23 mouse cellular contexts compared by ENCODE assay signal in the genomic region with DNA sequence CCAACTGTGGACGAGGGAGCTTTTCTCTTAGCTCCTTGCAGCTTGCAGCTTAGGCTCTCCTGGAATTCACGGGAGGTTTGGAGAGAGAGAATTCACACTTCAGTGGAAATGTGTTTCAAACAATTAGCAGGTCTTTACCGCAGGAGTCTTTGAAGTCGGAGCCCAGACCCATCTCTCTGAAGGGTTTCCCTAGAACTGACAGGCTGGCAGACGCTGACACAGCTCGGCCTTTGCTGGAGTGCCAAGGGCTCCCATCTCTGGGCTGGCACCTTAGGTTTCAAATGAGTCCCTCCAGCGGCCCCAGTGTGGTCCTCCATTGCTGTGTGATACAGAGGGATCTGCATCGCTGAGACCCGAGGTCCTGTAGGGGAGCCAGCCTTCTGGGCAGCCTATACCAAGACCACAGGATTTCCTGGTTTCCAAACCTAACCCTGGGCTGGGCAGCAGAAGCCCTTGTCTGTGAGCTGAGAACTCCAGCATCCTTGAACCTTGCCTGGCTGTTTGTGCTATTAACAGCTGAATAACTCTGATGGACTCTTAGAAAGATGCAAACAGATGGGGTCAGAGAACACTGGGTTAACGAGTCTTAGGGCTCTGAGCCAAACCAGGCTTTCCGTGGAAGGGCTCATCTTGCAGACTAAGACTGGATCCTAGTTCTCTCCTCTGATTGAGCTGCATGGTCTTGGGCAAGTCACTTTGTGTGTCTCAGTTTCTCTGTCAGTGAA.
DNase-seq lines count a peak whose midpoint lies in the region; ATAC-seq and TF ChIP-seq lines count a peak whose summit lies in the region.
"Had no signal": no experiment of that assay in that cellular context is flagged by ENCODE, and none has a peak within 500 bp of the region (broad histone marks: within the 10 kb centered on the region; RNA-seq: fewer than 3 reads in every experiment).

No protein-coding gene starts in this region.

- peak; percentile 85 to 89 for DNase-seq in cerebellum, postnatal 10 days
- DNase-seq in cerebellum, adult 11-12 months = no peak
- peak; percentile 49 for DNase-seq in hindbrain, embryonic 14.5 days (ENCODE audit: low spot score)
- no peak for DNase-seq in hindbrain, embryonic 11.5 days (ENCODE audit: low spot score)
- DNase-seq in left cerebral cortex, postnatal 4 days = peak; percentile 85
- no peak for DNase-seq in left cerebral cortex, adult 2 months (ENCODE audit: extremely low spot score in 1 of 2, low spot score in 2 of 2)
- peak; percentile 90 for DNase-seq in Muller cell, postnatal 12 days (ENCODE audit: inconsistent ontology term)
- no peak for DNase-seq in heart, postnatal 4 days
- DNase-seq: adrenal gland, postnatal 14 days; cerebellum, adult 9-11 months; gastrocnemius, postnatal 25 days; heart, adult 18-20 months; heart, postnatal 10 days; lung, adult 18-20 months; lung, postnatal 10 days; thymus, postnatal 25 days had no signal

- H3K4me2 ChIP-seq in hindbrain, embryonic 14.5 days (replicated peaks) = no peak overlapping the region
- H3K4me2 ChIP-seq in hindbrain, embryonic 11.5 days (replicated peaks; ENCODE audit: low read depth, low read length) = no peak overlapping the region
- H3K4me2 ChIP-seq: heart, embryonic 12.5 days; liver, embryonic 12.5 days; midbrain, embryonic 12.5 days; neural tube, embryonic 12.5 days; stomach, embryonic 15.5 days had no signal

- WGBS in hindbrain, embryonic 14.5 days = 32% methylated on average over 11 of the region's 11 CpGs
- WGBS in hindbrain, embryonic 11.5 days = 31% methylated on average over 11 of the region's 11 CpGs

- H3K9ac ChIP-seq in hindbrain, embryonic 14.5 days = no peak overlapping the region
- no peak overlapping the region for H3K9ac ChIP-seq in hindbrain, embryonic 11.5 days (ENCODE audit: low read depth, low read length)
- H3K9ac ChIP-seq: heart, embryonic 12.5 days; liver, embryonic 12.5 days; midbrain, embryonic 12.5 days; neural tube, embryonic 12.5 days; stomach, embryonic 15.5 days had no signal

- no peak overlapping the region for H3K4me3 ChIP-seq in hindbrain, embryonic 14.5 days (replicated peaks; ENCODE audit: low read length)
- H3K4me3 ChIP-seq in hindbrain, embryonic 11.5 days (ENCODE audit: low read depth, low read length) = no peak overlapping the region
- no peak overlapping the region for H3K4me3 ChIP-seq in left cerebral cortex, adult 2 months
- H3K4me3 ChIP-seq: heart, embryonic 12.5 days; liver, embryonic 12.5 days; midbrain, embryonic 12.5 days; neural tube, embryonic 12.5 days; stomach, embryonic 15.5 days had no signal

- peaks cover 23% of the 10 kb centered on the region for H3K4me1 ChIP-seq in hindbrain, embryonic 14.5 days (replicated peaks; ENCODE audit: control insufficient read depth, insufficient read depth, low read length)
- peaks cover 13% of the 10 kb centered on the region for H3K4me1 ChIP-seq in hindbrain, embryonic 11.5 days (replicated peaks; ENCODE audit: control insufficient read depth, insufficient read depth, low read length)
- H3K4me1 ChIP-seq: liver, embryonic 12.5 days; stomach, embryonic 15.5 days had no signal

- no peak for TF ChIP-seq CTCF in left cerebral cortex, adult 2 months (IDR thresholded peaks at IDR 0.05)

- intact Hi-C loops in left cerebral cortex, postnatal 4 days (cut with DNase I) = no loop called here
- intact Hi-C loops in left cerebral cortex, adult 2 months (cut with DNase I) = no loop called here

- H3K27ac ChIP-seq in hindbrain, embryonic 14.5 days = no peak overlapping the region
- H3K27ac ChIP-seq in hindbrain, embryonic 11.5 days (ENCODE audit: low read depth, low read length) = no peak overlapping the region
- no peak overlapping the region for H3K27ac ChIP-seq in left cerebral cortex, adult 2 months
- H3K27ac ChIP-seq: kidney, postnatal 0 days; liver, embryonic 12.5 days; midbrain, embryonic 12.5 days; neural tube, embryonic 12.5 days; stomach, embryonic 15.5 days had no signal

- no peaks in the 10 kb centered on the region for H3K9me3 ChIP-seq in hindbrain, embryonic 14.5 days (ENCODE audit: control insufficient read depth, low read length)
- no peaks in the 10 kb centered on the region for H3K9me3 ChIP-seq in hindbrain, embryonic 11.5 days (ENCODE audit: control insufficient read depth, low read length)
- H3K9me3 ChIP-seq: heart, embryonic 12.5 days; liver, embryonic 12.5 days; midbrain, embryonic 12.5 days; neural tube, embryonic 12.5 days; stomach, embryonic 15.5 days had no signal

- H3K27me3 ChIP-seq in hindbrain, embryonic 14.5 days (ENCODE audit: control insufficient read depth, insufficient read depth, low read length) = no peaks in the 10 kb centered on the region
- H3K27me3 ChIP-seq in hindbrain, embryonic 11.5 days (ENCODE audit: control insufficient read depth, insufficient read depth, low read length) = 0 out of 2 replicates have a peak, but pooled peaks cover 2% of the 10 kb centered on the region

- no peaks in the 10 kb centered on the region for H3K36me3 ChIP-seq in hindbrain, embryonic 14.5 days (replicated peaks; ENCODE audit: control insufficient read depth, insufficient read depth)
- H3K36me3 ChIP-seq in hindbrain, embryonic 11.5 days (ENCODE audit: control insufficient read depth, insufficient read depth, low read length) = no peaks in the 10 kb centered on the region
- H3K36me3 ChIP-seq: heart, embryonic 12.5 days; liver, embryonic 12.5 days; midbrain, embryonic 12.5 days; neural tube, embryonic 12.5 days; stomach, embryonic 15.5 days had no signal

- ATAC-seq in hindbrain, embryonic 14.5 days (ENCODE audit: low FRiP score) = no peak
- no peak for ATAC-seq in hindbrain, embryonic 11.5 days (ENCODE audit: low FRiP score)
- ATAC-seq: inflammation-experienced regulatory T-cells, adult 6 months; liver, embryonic 12.5 days had no signal

Comparison
In these comparisons a context has a peak if more than half of its experiments do, and no peak if none do; other contexts are left out.
1. DNase-seq: peak in cerebellum, postnatal 10 days (2 of 2), hindbrain, embryonic 14.5 days (single experiment), left cerebral cortex, postnatal 4 days (single experiment) and Muller cell, postnatal 12 days (single experiment); none in cerebellum, adult 11-12 months (single experiment), hindbrain, embryonic 11.5 days (single experiment), left cerebral cortex, adult 2 months (0 of 2) and heart, postnatal 4 days (single experiment).